Mouse (Mus musculus) bone marrow, adult 2 months (tissue): ENCODE data around the gene Tesk1.

Source experiments
- CTCF ChIP-seq: fragments of 200-500 bp; IDR thresholded peaks from 2 replicates; pipeline ENCODE4 v1.5.1; 2011; ENCODE audit warnings: low read length, control low read depth; ENCODE audit not compliant: control insufficient read depth, insufficient read depth
- POLR2A ChIP-seq: fragments of 200-500 bp; IDR thresholded peaks from 2 replicates; pipeline ENCODE4 v1.6.1; 2011; ENCODE audit warnings: low read depth, mild to moderate bottlenecking, control low read depth, low read length, borderline replicate concordance; ENCODE audit not compliant: control insufficient read depth

GRCm38 (mm10) chr4:43395147-43395546 lies 46.6 kb upstream of the Tesk1 start:
- TF ChIP-seq CTCF: no peak
- TF ChIP-seq POLR2A: no peak
